Mouse (Mus musculus): ENCODE results near the gene Dock4. TPM values are rescaled to one million over a fixed set of nuclear protein-coding genes. Genes with fewer than 3 reads are reported as not detected.

Dock4 gene
- polyA plus RNA-seq, 1 experiment: 12.7 TPM

GRCm38 (mm10) chr12:40464282-40464681, 18.5 kb downstream of the Dock4 start:
- no peak for TF ChIP-seq POLR2A (IDR thresholded peaks at IDR 0.05; ENCODE audit: insufficient read depth, low read length)
- no peak for TF ChIP-seq CTCF (IDR thresholded peaks at IDR 0.05; ENCODE audit: low read depth, low read length)
- no peak for TF ChIP-seq EP300 (IDR thresholded peaks at IDR 0.05; ENCODE audit: insufficient read depth, low read depth, low read length)
- no peak overlapping the region for H3K9ac ChIP-seq (ENCODE audit: low read depth, poor library complexity, severe bottlenecking)
- H3K4me3 ChIP-seq (ENCODE audit: low read depth, low read length): no peak overlapping the region
- H3K4me1 ChIP-seq (ENCODE audit: control insufficient read depth, insufficient read depth, low read length): peaks cover 2% of the 10 kb centered on the region
- H3K36me3 ChIP-seq (ENCODE audit: control insufficient read depth, insufficient read depth, low read length, poor library complexity, severe bottlenecking): no peaks in the 10 kb centered on the region
- H3K9me3 ChIP-seq (replicated peaks; ENCODE audit: control insufficient read depth, insufficient read depth, low read length, poor library complexity, severe bottlenecking): no peaks in the 10 kb centered on the region
- H3K27me3 ChIP-seq (ENCODE audit: control insufficient read depth, insufficient read depth, low read length, poor library complexity, severe bottlenecking): no peaks in the 10 kb centered on the region
- H3K27ac ChIP-seq (ENCODE audit: insufficient read depth, low read length): no peak overlapping the region

DNA sequence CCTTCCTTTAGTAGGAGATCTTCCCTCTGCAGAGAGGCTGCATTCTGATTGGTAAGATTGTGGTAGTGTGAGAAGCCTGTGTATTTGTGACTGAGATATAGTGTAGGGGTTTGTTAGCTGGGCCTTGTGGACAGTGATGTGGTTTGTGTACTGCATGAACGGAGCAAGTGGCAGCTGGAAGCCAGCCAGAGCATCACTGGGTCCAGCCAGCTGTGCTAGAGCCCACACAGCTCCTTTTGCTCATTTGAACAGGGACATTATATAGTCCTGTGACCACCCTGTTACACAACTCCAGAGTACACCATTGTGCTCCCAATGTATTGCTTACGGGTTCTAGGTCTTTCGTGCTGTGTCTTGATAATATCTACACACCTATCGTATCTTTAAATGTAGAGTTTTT, 22.5 kb downstream of the Dock4 start:
- Histone ChIP-seq H3K27me3 (ENCODE audit: control insufficient read depth, insufficient read depth, low read length, poor library complexity, severe bottlenecking) (no peaks in the 10 kb centered on the region), H3K4me3 (ENCODE audit: low read depth, low read length) (no peak overlapping the region), H3K27ac (ENCODE audit: insufficient read depth, low read length) (no peak overlapping the region), H3K4me1 (ENCODE audit: control insufficient read depth, insufficient read depth, low read length) (no peaks in the 10 kb centered on the region), H3K9me3 (replicated peaks; ENCODE audit: control insufficient read depth, insufficient read depth, low read length, poor library complexity, severe bottlenecking) (no peaks in the 10 kb centered on the region), H3K36me3 (ENCODE audit: control insufficient read depth, insufficient read depth, low read length, poor library complexity, severe bottlenecking) (no peaks in the 10 kb centered on the region), H3K9ac (ENCODE audit: low read depth, poor library complexity, severe bottlenecking) (no peak overlapping the region)
- no peak for TF ChIP-seq CTCF (IDR thresholded peaks at IDR 0.05; ENCODE audit: low read depth, low read length)
- TF ChIP-seq POLR2A (IDR thresholded peaks at IDR 0.05; ENCODE audit: insufficient read depth, low read length): no peak
- TF ChIP-seq EP300 (IDR thresholded peaks at IDR 0.05; ENCODE audit: insufficient read depth, low read depth, low read length): no peak

DNA sequence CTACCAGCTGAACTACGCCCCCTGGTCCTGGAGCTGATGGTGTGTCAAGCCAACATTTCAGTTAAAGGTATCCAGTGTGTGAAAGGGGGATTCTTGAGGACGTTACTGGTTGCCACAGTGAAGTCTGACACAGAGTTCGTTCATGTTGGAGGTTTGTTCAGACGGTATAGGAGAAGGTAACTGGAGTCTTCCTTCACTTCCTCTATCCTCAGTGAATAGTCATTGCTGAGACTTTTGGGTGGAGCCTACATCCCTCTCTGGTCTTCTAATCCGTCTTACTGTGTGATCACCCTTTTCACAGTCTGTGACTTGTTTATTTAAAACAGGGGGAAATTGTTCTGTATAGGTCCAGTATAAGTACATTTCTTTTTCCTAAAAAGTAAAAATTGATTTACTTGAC, 23.3 kb downstream of the Dock4 start:
- Histone ChIP-seq H3K27ac (ENCODE audit: insufficient read depth, low read length) (no peak overlapping the region), H3K9ac (ENCODE audit: low read depth, poor library complexity, severe bottlenecking) (no peak overlapping the region), H3K4me3 (ENCODE audit: low read depth, low read length) (no peak overlapping the region), H3K27me3 (ENCODE audit: control insufficient read depth, insufficient read depth, low read length, poor library complexity, severe bottlenecking) (no peaks in the 10 kb centered on the region), H3K9me3 (replicated peaks; ENCODE audit: control insufficient read depth, insufficient read depth, low read length, poor library complexity, severe bottlenecking) (no peaks in the 10 kb centered on the region), H3K4me1 (ENCODE audit: control insufficient read depth, insufficient read depth, low read length) (no peaks in the 10 kb centered on the region), H3K36me3 (ENCODE audit: control insufficient read depth, insufficient read depth, low read length, poor library complexity, severe bottlenecking) (no peaks in the 10 kb centered on the region)
- TF ChIP-seq EP300 (IDR thresholded peaks at IDR 0.05; ENCODE audit: insufficient read depth, low read depth, low read length): no peak
- no peak for TF ChIP-seq POLR2A (IDR thresholded peaks at IDR 0.05; ENCODE audit: insufficient read depth, low read length)
- no peak for TF ChIP-seq CTCF (IDR thresholded peaks at IDR 0.05; ENCODE audit: low read depth, low read length)

- H3K9ac ChIP-seq (ENCODE audit: low read depth, poor library complexity, severe bottlenecking): no peak overlapping the region
- no peaks in the 10 kb centered on the region for H3K9me3 ChIP-seq (replicated peaks; ENCODE audit: control insufficient read depth, insufficient read depth, low read length, poor library complexity, severe bottlenecking)
- no peaks in the 10 kb centered on the region for H3K36me3 ChIP-seq (ENCODE audit: control insufficient read depth, insufficient read depth, low read length, poor library complexity, severe bottlenecking)
- TF ChIP-seq POLR2A (IDR thresholded peaks at IDR 0.05; ENCODE audit: insufficient read depth, low read length) (no peak), EP300 (IDR thresholded peaks at IDR 0.05; ENCODE audit: insufficient read depth, low read depth, low read length) (no peak), CTCF (IDR thresholded peaks at IDR 0.05; ENCODE audit: low read depth, low read length) (no peak)
- no peak overlapping the region for H3K4me3 ChIP-seq (ENCODE audit: low read depth, low read length)
- H3K27me3 ChIP-seq (ENCODE audit: control insufficient read depth, insufficient read depth, low read length, poor library complexity, severe bottlenecking): no peaks in the 10 kb centered on the region
- H3K4me1 ChIP-seq (ENCODE audit: control insufficient read depth, insufficient read depth, low read length): no peaks in the 10 kb centered on the region
- no peak overlapping the region for H3K27ac ChIP-seq (ENCODE audit: insufficient read depth, low read length)
These were observed 26.1 kb downstream of the Dock4 start for GRCm38 (mm10) chr12:40471649-40472399.

DNA sequence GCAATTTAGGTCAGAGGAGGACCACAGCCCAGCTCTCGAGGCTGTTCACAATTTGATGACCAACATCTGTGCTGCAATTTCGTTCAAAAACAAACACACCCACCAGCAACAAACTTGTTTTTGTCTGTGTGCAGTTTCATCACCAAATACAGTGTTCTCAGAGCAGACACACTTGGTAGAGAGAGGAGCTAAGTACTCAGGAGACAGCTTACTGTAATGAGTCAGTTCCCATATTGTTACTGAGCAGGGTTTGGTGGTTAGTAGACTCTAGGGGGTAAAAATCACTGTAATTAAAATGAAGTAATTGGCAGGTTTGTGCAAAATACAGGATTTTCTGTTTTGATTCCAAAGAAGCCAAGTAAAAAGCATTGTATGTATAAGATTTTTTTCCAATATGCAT, 28.0 kb downstream of the Dock4 start:
- no peaks in the 10 kb centered on the region for H3K27me3 ChIP-seq (ENCODE audit: control insufficient read depth, insufficient read depth, low read length, poor library complexity, severe bottlenecking)
- H3K27ac ChIP-seq (ENCODE audit: insufficient read depth, low read length): no peak overlapping the region
- TF ChIP-seq CTCF (IDR thresholded peaks at IDR 0.05; ENCODE audit: low read depth, low read length) (no peak), POLR2A (IDR thresholded peaks at IDR 0.05; ENCODE audit: insufficient read depth, low read length) (no peak), EP300 (IDR thresholded peaks at IDR 0.05; ENCODE audit: insufficient read depth, low read depth, low read length) (no peak)

GRCm38 (mm10) chr12:40477621-40478452, 32.1 kb downstream of the Dock4 start:
- Histone ChIP-seq H3K9me3 (replicated peaks; ENCODE audit: control insufficient read depth, insufficient read depth, low read length, poor library complexity, severe bottlenecking) (no peaks in the 10 kb centered on the region), H3K27ac (ENCODE audit: insufficient read depth, low read length) (no peak overlapping the region), H3K4me1 (ENCODE audit: control insufficient read depth, insufficient read depth, low read length) (no peaks in the 10 kb centered on the region), H3K36me3 (ENCODE audit: control insufficient read depth, insufficient read depth, low read length, poor library complexity, severe bottlenecking) (no peaks in the 10 kb centered on the region), H3K4me3 (ENCODE audit: low read depth, low read length) (no peak overlapping the region), H3K27me3 (ENCODE audit: control insufficient read depth, insufficient read depth, low read length, poor library complexity, severe bottlenecking) (no peaks in the 10 kb centered on the region), H3K9ac (ENCODE audit: low read depth, poor library complexity, severe bottlenecking) (no peak overlapping the region)
- TF ChIP-seq CTCF (IDR thresholded peaks at IDR 0.05; ENCODE audit: low read depth, low read length) (no peak), EP300 (IDR thresholded peaks at IDR 0.05; ENCODE audit: insufficient read depth, low read depth, low read length) (no peak), POLR2A (IDR thresholded peaks at IDR 0.05; ENCODE audit: insufficient read depth, low read length) (no peak)

More for the DNA sequence above, 28.0 kb downstream of the Dock4 start:
- no peak overlapping the region for H3K4me3 ChIP-seq (ENCODE audit: low read depth, low read length)
- H3K4me1 ChIP-seq (ENCODE audit: control insufficient read depth, insufficient read depth, low read length): no peaks in the 10 kb centered on the region
- H3K9me3 ChIP-seq (replicated peaks; ENCODE audit: control insufficient read depth, insufficient read depth, low read length, poor library complexity, severe bottlenecking): no peaks in the 10 kb centered on the region
- no peak overlapping the region for H3K9ac ChIP-seq (ENCODE audit: low read depth, poor library complexity, severe bottlenecking)
- no peaks in the 10 kb centered on the region for H3K36me3 ChIP-seq (ENCODE audit: control insufficient read depth, insufficient read depth, low read length, poor library complexity, severe bottlenecking)
